Mouse (Mus musculus) embryonic facial prominence, embryonic 14.5 days (tissue): ENCODE measurements around the gene Jade2. TPM values are rescaled to one million over a fixed set of nuclear protein-coding genes. Genes with fewer than 3 reads are reported as not detected.

Experiments
- ATAC-seq: fragments of 200-750 bp; cut with Nextera tagmentation; 2 replicates; pipeline ENCODE4 v1.8.0; 2017; ENCODE audit warnings: low read depth, moderate number of reproducible peaks, moderate TSS enrichment
- DNase-seq: peaks from one replicate; pipeline ENCODE4 v3.0.0-alpha.2; 2015; ENCODE audit warnings: low spot score
- H3K27ac ChIP-seq: fragments of 300-500 bp; sonication (generic); replicated peaks from 2 replicates; pipeline ENCODE4 v1.5.1; 2014; ENCODE audit warnings: low read depth, mild to moderate bottlenecking, low read length, moderate library complexity
- H3K27me3 ChIP-seq: fragments of 300-500 bp; sonication (generic); replicated peaks from 2 replicates; pipeline ENCODE4 v1.6.1; 2014; ENCODE audit warnings: low read length; ENCODE audit not compliant: control insufficient read depth, insufficient read depth
- H3K36me3 ChIP-seq: fragments of 300-500 bp; sonication (generic); 2 replicates; pipeline ENCODE4 v1.6.1; 2014; ENCODE audit warnings: low read length, mixed read lengths; ENCODE audit not compliant: control insufficient read depth, insufficient read depth
- H3K4me1 ChIP-seq: fragments of 300-500 bp; sonication (generic); 2 replicates; pipeline ENCODE4 v1.6.1; 2014; ENCODE audit warnings: antibody characterized with exemption, low read length; ENCODE audit not compliant: control insufficient read depth, insufficient read depth
- H3K4me2 ChIP-seq: fragments of 300-500 bp; sonication (generic); 2 replicates; pipeline ENCODE4 v1.6.1; 2014; ENCODE audit warnings: low read depth, mild to moderate bottlenecking, low read length, moderate library complexity, mixed read lengths
- H3K4me3 ChIP-seq: fragments of 300-500 bp; sonication (generic); 2 replicates; pipeline ENCODE4 v1.5.1; 2014; ENCODE audit warnings: low read depth, mild to moderate bottlenecking, low read length
- H3K9ac ChIP-seq: fragments of 300-500 bp; sonication (generic); 2 replicates; pipeline ENCODE4 v1.6.1; 2014; ENCODE audit warnings: low read depth, mild to moderate bottlenecking, low read length, moderate library complexity, mixed read lengths
- H3K9me3 ChIP-seq: fragments of 300-500 bp; sonication (generic); 2 replicates; pipeline ENCODE4 v1.6.1; 2016; ENCODE audit warnings: low read length; ENCODE audit not compliant: control insufficient read depth
- WGBS: fragments of 180-500 bp; shearing (Covaris S2); extraction: QIAGEN DNeasy Blood & Tissue Kit; methylation state at CpG from one replicate; pipeline ENCODE4 v1.1.7; 2014; 5-methylcytosine and 5-hydroxymethylcytosine counted together
- polyA plus RNA-seq: library from polyadenylated mRNA; unstranded; fragments of >200 nt; fragmentation: Nextera tagmentation; extraction: Ambion mirVana; gene quantifications from 2 replicates; pipeline ENCODE4 v1.2.1, GENCODE M21; 2014

Jade2 gene
- polyA plus RNA-seq, 1 experiment from 2014 or later, result 1.1 TPM

- H3K27me3 ChIP-seq, result no peaks in the 10 kb centered on the region
- DNase-seq (no peak), ATAC-seq (no peak)
- no peak overlapping the region for H3K4me2 ChIP-seq
- no peak overlapping the region for H3K27ac ChIP-seq
- no peak overlapping the region for H3K9ac ChIP-seq
- no peaks in the 10 kb centered on the region for H3K9me3 ChIP-seq
- H3K36me3 ChIP-seq, result peaks cover 49% of the 10 kb centered on the region
- H3K4me3 ChIP-seq, result no peak overlapping the region
- no peaks in the 10 kb centered on the region for H3K4me1 ChIP-seq
- WGBS, result 85% methylated on average over 10 of the region's 10 CpGs
Observed at GRCm38 (mm10) chr11:51833393-51834066, 23.9 kb downstream of the Jade2 start.

- Histone ChIP-seq H3K27ac (no peak overlapping the region), H3K9me3 (no peaks in the 10 kb centered on the region), H3K4me1 (no peaks in the 10 kb centered on the region), H3K36me3 (peaks cover 54% of the 10 kb centered on the region), H3K9ac (no peak overlapping the region), H3K4me3 (no peak overlapping the region), H3K4me2 (no peak overlapping the region), H3K27me3 (no peaks in the 10 kb centered on the region)
- no peak for DNase-seq
- WGBS, result 77% methylated on average over 5 of the region's 5 CpGs
- ATAC-seq, result no peak
Observed at GRCm38 (mm10) chr11:51832992-51833391, 24.5 kb downstream of the Jade2 start.

GRCm38 (mm10) chr11:51831962-51832909 is 25.2 kb downstream of the Jade2 start:
- no peak for DNase-seq
- Histone ChIP-seq H3K4me1 (no peaks in the 10 kb centered on the region), H3K4me3 (no peak overlapping the region), H3K36me3 (peaks cover 60% of the 10 kb centered on the region), H3K9ac (no peak overlapping the region), H3K9me3 (no peaks in the 10 kb centered on the region), H3K27ac (no peak overlapping the region), H3K27me3 (no peaks in the 10 kb centered on the region), H3K4me2 (no peak overlapping the region)
- ATAC-seq, result no peak
- WGBS, result 63% methylated on average over 3 of the region's 4 CpGs

GRCm38 (mm10) chr11:51824867-51825424 is 32.5 kb downstream of the Jade2 start:
- Histone ChIP-seq H3K27ac (no peak overlapping the region), H3K4me1 (no peaks in the 10 kb centered on the region), H3K4me2 (no peak overlapping the region), H3K4me3 (no peak overlapping the region), H3K9ac (no peak overlapping the region), H3K9me3 (no peaks in the 10 kb centered on the region), H3K27me3 (no peaks in the 10 kb centered on the region), H3K36me3 (peaks cover 58% of the 10 kb centered on the region)
- no peak for DNase-seq
- ATAC-seq, result no peak
- 89% methylated on average over 18 of the region's 19 CpGs for WGBS

GRCm38 (mm10) chr11:51823963-51824753 is 33.3 kb downstream of the Jade2 start:
- 90% methylated on average over 3 of the region's 3 CpGs for WGBS
- Histone ChIP-seq H3K36me3 (peaks cover 53% of the 10 kb centered on the region), H3K4me2 (no peak overlapping the region), H3K4me3 (no peak overlapping the region), H3K4me1 (no peaks in the 10 kb centered on the region), H3K9me3 (no peaks in the 10 kb centered on the region), H3K27me3 (no peaks in the 10 kb centered on the region), H3K9ac (no peak overlapping the region), H3K27ac (no peak overlapping the region)
- ATAC-seq (no peak), DNase-seq (no peak)

GRCm38 (mm10) chr11:51823271-51823670 is 34.2 kb downstream of the Jade2 start:
- Histone ChIP-seq H3K27me3 (no peaks in the 10 kb centered on the region), H3K36me3 (peaks cover 52% of the 10 kb centered on the region), H3K4me3 (no peak overlapping the region), H3K4me1 (no peaks in the 10 kb centered on the region), H3K27ac (no peak overlapping the region), H3K4me2 (no peak overlapping the region), H3K9me3 (no peaks in the 10 kb centered on the region), H3K9ac (no peak overlapping the region)
- DNase-seq (no peak), ATAC-seq (no peak)
- WGBS, result 86% methylated on average over 11 of the region's 11 CpGs

GRCm38 (mm10) chr11:51822736-51823135 is 34.7 kb downstream of the Jade2 start:
- H3K9me3 ChIP-seq, result no peaks in the 10 kb centered on the region
- peaks cover 52% of the 10 kb centered on the region for H3K36me3 ChIP-seq
- WGBS, result 41% methylated on average over 4 of the region's 4 CpGs
- no peak overlapping the region for H3K4me2 ChIP-seq
- no peaks in the 10 kb centered on the region for H3K4me1 ChIP-seq
- DNase-seq (no peak), ATAC-seq (no peak)
- no peaks in the 10 kb centered on the region for H3K27me3 ChIP-seq
- H3K4me3 ChIP-seq, result no peak overlapping the region
- no peak overlapping the region for H3K27ac ChIP-seq
- H3K9ac ChIP-seq, result no peak overlapping the region

- 33% methylated on average over 11 of the region's 11 CpGs for WGBS
- Histone ChIP-seq H3K9me3 (no peaks in the 10 kb centered on the region), H3K36me3 (peaks cover 49% of the 10 kb centered on the region), H3K4me1 (no peaks in the 10 kb centered on the region), H3K4me2 (no peak overlapping the region), H3K9ac (no peak overlapping the region), H3K27me3 (no peaks in the 10 kb centered on the region), H3K27ac (no peak overlapping the region), H3K4me3 (no peak overlapping the region)
- DNase-seq (peak; percentile 62), ATAC-seq (no peak)
Observed at GRCm38 (mm10) chr11:51820861-51821260, 36.6 kb downstream of the Jade2 start.
